Mouse (Mus musculus) heart, embryonic 11.5 days (tissue): ENCODE results near the gene Rab7. TPM values are rescaled to one million over a fixed set of nuclear protein-coding genes. Genes with fewer than 3 reads are reported as not detected.

ENCODE experiments used
- ATAC-seq: fragments of 200-750 bp; cut with Nextera tagmentation; replicated peaks from 2 replicates; pipeline ENCODE4 v1.8.0; 2017; ENCODE audit warnings: moderate library complexity; ENCODE audit not compliant: insufficient number of reproducible peaks, low FRiP score, low TSS enrichment
- H3K27ac ChIP-seq: fragments of 300-500 bp; sonication (generic); 2 replicates; pipeline ENCODE4 v1.5.1; 2014; ENCODE audit warnings: mild to moderate bottlenecking, low read depth, low read length
- H3K27me3 ChIP-seq: fragments of 300-500 bp; sonication (generic); 2 replicates; pipeline ENCODE4 v1.6.1; 2014; ENCODE audit warnings: mild to moderate bottlenecking, low read length, mixed read lengths; ENCODE audit not compliant: control insufficient read depth, insufficient read depth
- H3K36me3 ChIP-seq: fragments of 300-500 bp; sonication (generic); 2 replicates; pipeline ENCODE4 v1.6.1; 2014; ENCODE audit warnings: mild to moderate bottlenecking, low read length, moderate library complexity, mixed read lengths; ENCODE audit not compliant: control insufficient read depth, insufficient read depth
- H3K4me1 ChIP-seq: fragments of 300-500 bp; sonication (generic); 2 replicates; pipeline ENCODE4 v1.6.1; 2014; ENCODE audit warnings: low read length; ENCODE audit not compliant: control insufficient read depth, insufficient read depth
- H3K4me2 ChIP-seq: fragments of 300-500 bp; sonication (generic); 2 replicates; pipeline ENCODE4 v1.6.1; 2014; ENCODE audit warnings: mild to moderate bottlenecking, moderate library complexity
- H3K4me3 ChIP-seq: fragments of 300-500 bp; sonication (generic); 2 replicates; pipeline ENCODE4 v1.5.1; 2014; ENCODE audit warnings: low read depth, low read length
- H3K9ac ChIP-seq: fragments of 300-500 bp; sonication (generic); 2 replicates; pipeline ENCODE4 v1.6.1; 2014; ENCODE audit warnings: mild to moderate bottlenecking, low read depth, low read length, moderate library complexity
- H3K9me3 ChIP-seq: fragments of 300-500 bp; sonication (generic); replicated peaks from 2 replicates; pipeline ENCODE4 v1.6.1; 2016; ENCODE audit warnings: low read length; ENCODE audit not compliant: control insufficient read depth
- WGBS: fragments of 180-500 bp; shearing (Covaris S2); extraction: QIAGEN DNeasy Blood & Tissue Kit; methylation state at CpG from one replicate; pipeline ENCODE4 v1.1.7; 2014; ENCODE audit not compliant: insufficient replicate concordance; 5-methylcytosine and 5-hydroxymethylcytosine counted together
- polyA plus RNA-seq: library from polyadenylated mRNA; unstranded; fragments of >200 nt; fragmentation: Nextera tagmentation; extraction: Ambion mirVana; gene quantifications from 2 replicates; pipeline ENCODE4 v1.2.1, GENCODE M21; 2014

Gene Rab7
- polyA plus RNA-seq, 1 experiment from 2014 or later, result 227 TPM

DNA sequence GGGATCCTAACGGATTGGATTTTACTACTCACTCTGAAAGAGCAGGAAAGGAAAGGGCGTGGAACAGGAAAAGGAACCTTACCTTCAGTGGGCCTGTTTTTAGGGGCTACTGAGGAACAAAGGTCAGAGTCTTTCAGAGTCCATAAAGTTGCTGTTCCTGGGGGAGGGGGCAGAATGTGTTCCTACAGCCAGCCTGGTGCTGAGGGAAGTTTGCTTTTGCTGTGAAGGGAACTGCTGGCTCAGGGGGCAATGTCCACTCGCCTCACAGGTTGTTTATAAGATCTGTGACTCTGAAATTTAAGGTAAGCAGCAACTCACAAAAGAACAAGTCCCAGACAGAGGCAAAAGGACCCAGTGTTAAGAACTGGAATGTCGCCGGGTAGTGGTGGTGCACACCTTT is 26.1 kb upstream of the Rab7 start:
- Histone ChIP-seq H3K4me3 (no peak overlapping the region), H3K9me3 (no peaks in the 10 kb centered on the region), H3K27me3 (no peaks in the 10 kb centered on the region), H3K4me2 (no peak overlapping the region), H3K27ac (no peak overlapping the region), H3K9ac (no peak overlapping the region), H3K36me3 (no peaks in the 10 kb centered on the region), H3K4me1 (no peaks in the 10 kb centered on the region)
- no peak for ATAC-seq
- WGBS, result 69% methylated on average over 5 of the region's 5 CpGs

DNA sequence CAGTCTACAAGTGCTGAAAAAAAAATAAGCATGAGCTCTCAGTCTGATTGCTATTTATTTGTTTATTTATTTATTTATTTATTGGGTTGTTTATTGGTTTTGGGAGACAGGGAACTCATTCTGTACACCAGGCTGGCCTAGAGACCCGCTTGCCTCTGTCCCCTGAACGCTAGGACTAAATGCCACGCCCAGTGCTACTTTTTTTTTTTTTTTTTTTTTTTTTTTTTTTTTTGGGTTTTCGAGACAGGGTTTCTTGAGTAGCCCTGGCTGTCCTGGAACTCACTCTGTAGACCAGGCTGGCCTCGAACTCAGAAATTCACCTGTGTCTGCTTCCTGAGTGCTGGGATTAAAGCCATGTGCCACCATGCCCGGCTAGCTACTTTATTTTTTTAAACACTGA is 25.4 kb upstream of the Rab7 start:
- no peak overlapping the region for H3K4me3 ChIP-seq

DNA sequence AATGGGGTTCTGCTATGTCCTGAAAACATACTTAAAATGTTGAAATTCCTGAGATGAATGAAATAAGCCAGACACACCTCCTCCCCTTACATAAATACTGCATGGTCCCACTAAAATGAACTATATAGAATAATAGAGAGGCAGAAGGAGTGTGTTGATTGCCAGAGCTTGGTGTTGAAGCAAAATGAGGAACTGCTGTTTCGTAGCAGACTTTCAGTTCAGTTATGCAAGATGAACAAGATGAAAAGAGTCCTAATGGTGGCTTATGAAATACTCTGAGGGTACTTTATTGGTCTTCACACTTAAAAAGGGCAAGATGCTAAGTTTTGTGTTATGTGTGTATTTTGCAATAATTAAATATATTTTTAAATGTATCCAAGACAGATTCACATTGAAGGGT is 23.7 kb upstream of the Rab7 start:
- Histone ChIP-seq H3K4me3 (no peak overlapping the region), H3K36me3 (no peaks in the 10 kb centered on the region), H3K4me1 (no peaks in the 10 kb centered on the region), H3K4me2 (no peak overlapping the region), H3K27ac (no peak overlapping the region), H3K27me3 (no peaks in the 10 kb centered on the region), H3K9ac (no peak overlapping the region), H3K9me3 (no peaks in the 10 kb centered on the region)
- WGBS, result 71% methylated on average over 1 of the region's 1 CpGs
- no peak for ATAC-seq

More for the DNA sequence above, 25.4 kb upstream of the Rab7 start:
- Histone ChIP-seq H3K36me3 (no peaks in the 10 kb centered on the region), H3K9ac (no peak overlapping the region), H3K9me3 (no peaks in the 10 kb centered on the region), H3K4me2 (no peak overlapping the region), H3K27me3 (no peaks in the 10 kb centered on the region), H3K4me1 (no peaks in the 10 kb centered on the region), H3K27ac (no peak overlapping the region)
- 70% methylated on average over 6 of the region's 6 CpGs for WGBS
- no peak for ATAC-seq

DNA sequence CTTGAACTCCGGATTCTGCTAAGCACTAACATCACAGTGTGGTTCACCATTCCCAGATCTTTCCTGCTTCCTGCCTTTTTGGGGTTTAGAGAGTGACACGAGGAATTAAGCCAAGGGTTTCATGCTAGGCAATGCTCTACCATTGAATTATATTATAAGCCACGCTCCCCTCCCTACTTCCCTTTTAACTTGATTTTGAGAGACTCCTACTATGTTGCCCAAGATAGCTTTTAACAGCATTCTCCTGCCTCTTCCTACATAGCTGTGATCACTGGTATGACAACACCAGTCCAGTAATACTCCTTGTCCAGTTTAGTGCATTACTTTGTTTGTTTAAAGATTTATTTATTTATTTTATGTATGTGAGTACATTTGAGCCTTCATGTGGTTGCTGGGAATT is 22.7 kb upstream of the Rab7 start:
- H3K9ac ChIP-seq, result no peak overlapping the region
- H3K27ac ChIP-seq, result no peak overlapping the region
- H3K4me1 ChIP-seq, result no peaks in the 10 kb centered on the region
- WGBS, result 55% methylated on average over 3 of the region's 3 CpGs
- H3K4me3 ChIP-seq, result no peak overlapping the region
- no peak overlapping the region for H3K4me2 ChIP-seq
- no peaks in the 10 kb centered on the region for H3K36me3 ChIP-seq
- H3K9me3 ChIP-seq, result no peaks in the 10 kb centered on the region
- no peak for ATAC-seq
- no peaks in the 10 kb centered on the region for H3K27me3 ChIP-seq

DNA sequence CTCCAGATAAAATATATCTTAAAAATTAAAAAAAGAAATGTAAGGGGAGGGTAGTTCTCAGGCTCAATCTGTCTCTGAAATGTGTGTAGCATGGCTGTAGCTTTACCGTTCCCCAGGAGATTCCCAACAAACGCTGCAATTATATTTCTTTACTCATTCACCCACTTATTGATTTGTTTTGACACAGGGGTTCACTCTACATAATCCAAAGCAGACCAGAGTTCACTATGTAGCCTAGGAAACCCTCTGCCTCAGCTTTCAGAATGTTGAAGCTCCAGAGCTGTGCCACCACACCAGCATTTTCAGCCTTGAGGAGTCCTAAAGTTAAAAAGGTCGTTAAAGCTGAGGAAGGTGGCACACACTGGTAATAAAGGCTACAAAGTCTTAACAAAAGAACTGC is 20.9 kb upstream of the Rab7 start:
- H3K4me3 ChIP-seq, result no peak overlapping the region
- no peaks in the 10 kb centered on the region for H3K27me3 ChIP-seq
- H3K27ac ChIP-seq, result no peak overlapping the region
- no peak for ATAC-seq
- 77% methylated on average over 3 of the region's 3 CpGs for WGBS
- no peaks in the 10 kb centered on the region for H3K4me1 ChIP-seq
- no peak overlapping the region for H3K9ac ChIP-seq
- H3K36me3 ChIP-seq, result no peaks in the 10 kb centered on the region
- H3K4me2 ChIP-seq, result no peak overlapping the region
- no peaks in the 10 kb centered on the region for H3K9me3 ChIP-seq

DNA sequence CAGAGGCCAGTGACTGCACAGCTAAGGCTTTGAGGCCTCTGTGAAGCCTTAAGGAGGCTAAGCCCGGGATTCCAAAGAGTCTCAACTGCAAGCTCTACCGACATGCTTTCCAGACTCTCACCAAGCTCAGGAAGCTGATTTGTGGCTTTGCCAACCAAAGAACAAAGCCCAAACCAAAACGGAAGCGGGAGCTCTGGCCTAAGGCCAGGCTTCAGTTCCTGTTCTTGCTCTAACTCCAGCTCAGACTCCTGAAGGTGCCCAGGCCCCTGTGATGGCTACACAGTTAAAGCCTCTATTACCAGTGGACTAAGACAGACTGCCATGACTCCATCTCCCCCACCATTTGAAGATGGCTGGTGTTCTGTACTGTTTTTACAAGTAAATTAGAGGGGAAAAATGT is 20.0 kb upstream of the Rab7 start:
- Histone ChIP-seq H3K27me3 (no peaks in the 10 kb centered on the region), H3K4me2 (no peak overlapping the region), H3K36me3 (no peaks in the 10 kb centered on the region), H3K4me1 (no peaks in the 10 kb centered on the region), H3K9me3 (no peaks in the 10 kb centered on the region), H3K9ac (no peak overlapping the region), H3K27ac (peak overlapping the region; percentile 51; the same call in 1 of the 2 replicates), H3K4me3 (no peak overlapping the region)
- ATAC-seq, result no peak
- 53% methylated on average over 4 of the region's 4 CpGs for WGBS

DNA sequence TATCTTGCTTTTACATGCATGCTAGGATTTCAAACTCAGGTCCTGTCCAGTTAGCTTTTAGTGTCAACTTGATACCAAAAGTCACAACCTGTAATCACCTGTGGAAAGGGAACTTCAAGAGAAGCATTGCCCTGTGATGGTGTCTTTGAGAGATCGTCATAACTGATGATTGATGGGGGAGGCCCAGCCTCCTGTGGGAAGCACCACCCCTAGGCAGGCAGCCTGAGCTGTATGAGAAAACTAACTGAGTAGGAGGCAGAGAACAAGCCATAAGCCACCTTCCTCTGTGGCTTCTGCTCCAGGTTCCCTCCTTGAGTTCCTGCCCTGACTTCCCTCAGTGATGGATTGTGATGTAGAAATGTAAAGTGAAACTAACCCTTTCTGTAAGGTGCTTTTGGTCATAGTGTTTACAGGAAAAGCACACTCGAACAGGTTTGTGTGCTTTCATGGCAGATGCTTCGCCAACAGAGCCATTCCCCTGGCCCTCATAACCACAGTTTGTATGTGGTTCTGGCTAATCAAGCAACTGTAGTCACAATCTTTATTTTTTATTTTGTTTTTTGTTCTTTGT is 19.1 kb upstream of the Rab7 start:
- 79% methylated on average over 3 of the region's 3 CpGs for WGBS
- Histone ChIP-seq H3K9ac (no peak overlapping the region), H3K9me3 (no peaks in the 10 kb centered on the region), H3K27me3 (no peaks in the 10 kb centered on the region), H3K4me3 (no peak overlapping the region), H3K4me1 (no peaks in the 10 kb centered on the region), H3K4me2 (no peak overlapping the region), H3K36me3 (no peaks in the 10 kb centered on the region), H3K27ac (no peak overlapping the region)
- no peak for ATAC-seq

DNA sequence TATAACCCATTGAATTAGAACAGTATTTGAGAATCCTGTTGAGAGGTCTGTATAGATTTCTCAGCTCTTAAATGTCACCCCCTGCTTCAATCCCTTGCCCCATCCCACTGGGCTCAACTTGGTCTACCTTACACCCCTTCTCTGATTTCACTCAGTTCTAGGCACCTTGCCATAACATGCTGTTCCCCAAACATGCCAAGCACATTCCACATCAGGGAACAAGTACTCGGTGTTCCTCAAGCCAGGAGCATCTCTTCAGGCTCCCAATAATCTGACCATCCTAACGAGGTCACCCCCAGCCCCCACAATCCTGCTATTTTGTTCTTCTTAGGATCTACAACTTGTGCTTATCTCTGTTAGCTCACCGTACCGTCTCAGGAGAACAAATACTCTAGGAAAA is 17.3 kb upstream of the Rab7 start:
- H3K36me3 ChIP-seq, result no peaks in the 10 kb centered on the region
- 70% methylated on average over 4 of the region's 4 CpGs for WGBS
- H3K27me3 ChIP-seq, result no peaks in the 10 kb centered on the region
- no peak overlapping the region for H3K4me3 ChIP-seq
- no peak overlapping the region for H3K4me2 ChIP-seq
- H3K9ac ChIP-seq, result no peak overlapping the region
- H3K4me1 ChIP-seq, result no peaks in the 10 kb centered on the region
- H3K9me3 ChIP-seq, result no peaks in the 10 kb centered on the region
- ATAC-seq, result no peak
- no peak overlapping the region for H3K27ac ChIP-seq

DNA sequence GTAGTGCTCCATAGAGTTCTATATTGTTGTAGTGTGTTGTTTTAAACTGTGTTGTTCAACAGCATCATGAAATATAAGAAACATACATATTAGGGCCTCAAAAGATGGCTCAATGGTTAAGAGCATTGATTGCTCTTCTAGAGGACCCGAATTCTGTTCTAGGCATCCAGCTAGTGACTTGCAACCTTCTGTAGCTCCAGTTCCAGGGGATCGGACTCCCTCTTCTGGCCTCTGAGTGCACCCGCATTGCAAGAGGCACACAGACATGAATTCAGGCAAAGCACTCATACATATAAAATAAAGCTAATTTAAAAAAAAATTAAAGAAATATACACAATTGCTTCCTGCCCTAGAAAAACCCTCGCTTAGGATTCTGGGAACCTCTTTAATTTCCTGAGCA is 16.3 kb upstream of the Rab7 start:
- no peaks in the 10 kb centered on the region for H3K4me1 ChIP-seq
- H3K4me2 ChIP-seq, result no peak overlapping the region
- no peaks in the 10 kb centered on the region for H3K36me3 ChIP-seq
- H3K9me3 ChIP-seq, result no peaks in the 10 kb centered on the region
- no peak for ATAC-seq
- no peaks in the 10 kb centered on the region for H3K27me3 ChIP-seq
- H3K27ac ChIP-seq, result no peak overlapping the region
- WGBS, result 71% methylated on average over 4 of the region's 4 CpGs
- H3K4me3 ChIP-seq, result no peak overlapping the region
- no peak overlapping the region for H3K9ac ChIP-seq
